Mouse (Mus musculus): ENCODE measurements around the gene Jph2. TPM values are rescaled to one million over a fixed set of nuclear protein-coding genes. Genes with fewer than 3 reads are reported as not detected.
A peak's percentile ranks its signal among the peaks of the same experiment; 100 is the strongest.

Gene Jph2
- polyA plus RNA-seq, 1 experiment: 78.4 TPM

- TF ChIP-seq MYOD1 (IDR thresholded peaks at IDR 0.05; ENCODE audit: control insufficient read depth, insufficient read length, low read depth): no peak
- TF ChIP-seq CTCF (IDR thresholded peaks at IDR 0.05; ENCODE audit: control insufficient read depth, insufficient read depth, insufficient read length): no peak
- no peak for TF ChIP-seq FOSL1 (IDR thresholded peaks at IDR 0.05; ENCODE audit: insufficient read depth, low read length, poor library complexity, severe bottlenecking)
- TF ChIP-seq MAX (IDR thresholded peaks at IDR 0.05): no peak
- TF ChIP-seq MYOG (IDR thresholded peaks at IDR 0.05; ENCODE audit: control insufficient read depth, extremely low read depth, insufficient read length): no peak
- no peak for TF ChIP-seq USF1 (IDR thresholded peaks at IDR 0.05; ENCODE audit: low read depth)
- peak overlapping the region; percentile 95 for H3K4me3 ChIP-seq (ENCODE audit: insufficient read depth, poor library complexity, severe bottlenecking)
- H3K27me3 ChIP-seq (ENCODE audit: control insufficient read depth, insufficient read depth, insufficient read length): no peaks in the 10 kb centered on the region
- peaks cover 77% of the 10 kb centered on the region for H3K79me2 ChIP-seq (ENCODE audit: control insufficient read depth, insufficient read depth)
- peaks cover 50% of the 10 kb centered on the region for H3K79me3 ChIP-seq (ENCODE audit: low read depth)
- H3K36me3 ChIP-seq (ENCODE audit: control insufficient read depth, insufficient read depth): peaks cover 18% of the 10 kb centered on the region
- peak overlapping the region; percentile 98 for H3ac ChIP-seq (ENCODE audit: control insufficient read depth, insufficient read length, low read depth)
Measured at GRCm38 (mm10) chr2:163418841-163419345, 21.1 kb upstream of the Jph2 start.

- Histone ChIP-seq H3K27me3 (ENCODE audit: control insufficient read depth, insufficient read depth, insufficient read length) (no peaks in the 10 kb centered on the region), H3K36me3 (ENCODE audit: control insufficient read depth, insufficient read depth) (peaks cover 27% of the 10 kb centered on the region), H3K79me2 (ENCODE audit: control insufficient read depth, insufficient read depth) (peaks cover 85% of the 10 kb centered on the region), H3K79me3 (ENCODE audit: low read depth) (peaks cover 53% of the 10 kb centered on the region), H3ac (ENCODE audit: control insufficient read depth, insufficient read length, low read depth) (peak overlapping the region; percentile 7), H3K4me3 (ENCODE audit: insufficient read depth, poor library complexity, severe bottlenecking) (peak overlapping the region; percentile 95)
- TF ChIP-seq CEBPB (IDR thresholded peaks at IDR 0.05; ENCODE audit: low read depth) (no peak), CTCF (IDR thresholded peaks at IDR 0.05; ENCODE audit: control insufficient read depth, insufficient read depth, insufficient read length) (no peak), FOSL1 (IDR thresholded peaks at IDR 0.05; ENCODE audit: insufficient read depth, low read length, poor library complexity, severe bottlenecking) (no peak), MAX (IDR thresholded peaks at IDR 0.05) (no peak), USF1 (IDR thresholded peaks at IDR 0.05; ENCODE audit: low read depth) (no peak), MYOG (IDR thresholded peaks at IDR 0.05; ENCODE audit: control insufficient read depth, extremely low read depth, insufficient read length) (no peak), MYOD1 (IDR thresholded peaks at IDR 0.05; ENCODE audit: control insufficient read depth, insufficient read length, low read depth) (no peak)
Measured at GRCm38 (mm10) chr2:163417830-163418229, 20.0 kb upstream of the Jph2 start.

DNA sequence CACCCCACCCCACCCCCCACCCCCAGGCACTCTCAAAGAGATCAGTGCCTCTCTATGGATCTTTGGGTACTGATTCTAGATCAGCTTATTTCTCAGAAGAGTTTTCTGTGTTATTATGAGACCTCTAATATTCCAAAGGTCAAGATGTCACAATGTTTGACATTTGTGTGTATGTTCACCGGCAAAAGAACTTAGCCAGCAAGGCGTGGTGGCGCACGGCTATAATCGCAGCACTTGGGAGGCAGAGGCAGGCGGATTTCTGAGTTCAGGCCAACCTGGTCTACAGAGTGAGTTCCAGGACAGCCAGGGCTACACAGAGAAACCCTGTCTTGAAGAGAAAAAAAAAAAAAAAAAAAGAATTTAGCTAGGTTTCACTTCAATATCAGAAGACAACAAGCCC, 19.2 kb upstream of the Jph2 start:
- Histone ChIP-seq H3K79me3 (ENCODE audit: low read depth) (peaks cover 60% of the 10 kb centered on the region), H3K36me3 (ENCODE audit: control insufficient read depth, insufficient read depth) (peaks cover 35% of the 10 kb centered on the region), H3K79me2 (ENCODE audit: control insufficient read depth, insufficient read depth) (peaks cover 93% of the 10 kb centered on the region), H3ac (ENCODE audit: control insufficient read depth, insufficient read length, low read depth) (no peak overlapping the region), H3K27me3 (ENCODE audit: control insufficient read depth, insufficient read depth, insufficient read length) (no peaks in the 10 kb centered on the region), H3K4me3 (ENCODE audit: insufficient read depth, poor library complexity, severe bottlenecking) (no peak overlapping the region)
- TF ChIP-seq MYOG (IDR thresholded peaks at IDR 0.05; ENCODE audit: control insufficient read depth, extremely low read depth, insufficient read length) (no peak), USF1 (IDR thresholded peaks at IDR 0.05; ENCODE audit: low read depth) (no peak), MYOD1 (IDR thresholded peaks at IDR 0.05; ENCODE audit: control insufficient read depth, insufficient read length, low read depth) (no peak), CEBPB (IDR thresholded peaks at IDR 0.05; ENCODE audit: low read depth) (no peak), CTCF (IDR thresholded peaks at IDR 0.05; ENCODE audit: control insufficient read depth, insufficient read depth, insufficient read length) (no peak), MAX (IDR thresholded peaks at IDR 0.05) (no peak), FOSL1 (IDR thresholded peaks at IDR 0.05; ENCODE audit: insufficient read depth, low read length, poor library complexity, severe bottlenecking) (no peak)

DNA sequence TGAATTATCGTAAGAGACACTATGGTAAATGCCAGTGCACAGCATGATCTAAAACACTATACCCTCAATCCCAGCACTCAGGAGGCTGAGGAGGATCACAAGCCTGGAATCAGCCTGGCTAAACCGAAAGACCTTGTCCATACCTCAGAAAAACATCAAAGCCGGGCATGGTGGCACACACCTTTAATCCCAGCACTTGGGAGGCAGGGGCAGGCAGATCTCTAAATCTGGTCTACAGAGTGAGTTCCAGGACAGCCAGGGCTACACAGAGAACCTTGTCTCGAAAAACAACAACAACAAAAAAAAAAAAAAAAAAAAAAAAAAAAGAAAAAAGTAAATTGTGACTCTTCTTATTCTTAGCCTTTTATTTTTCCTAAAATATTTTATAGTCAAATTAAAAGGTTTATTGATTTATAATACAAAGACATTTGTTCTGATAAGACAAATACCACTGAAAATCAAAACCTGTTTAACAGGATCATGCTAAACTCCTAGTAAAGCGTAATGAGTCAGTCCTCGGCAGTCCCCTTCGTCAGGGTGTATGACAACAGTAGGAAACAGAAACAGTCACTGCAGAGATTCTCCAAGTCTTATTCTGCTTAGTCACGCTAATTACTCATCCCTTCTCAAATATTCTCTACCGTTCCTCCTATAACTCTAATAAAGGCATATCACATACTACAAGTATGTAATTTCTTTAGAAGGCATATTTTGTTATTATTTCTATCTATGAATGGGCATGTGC, 15.2 kb upstream of the Jph2 start:
- Histone ChIP-seq H3K79me3 (ENCODE audit: low read depth) (peaks cover 40% of the 10 kb centered on the region), H3ac (ENCODE audit: control insufficient read depth, insufficient read length, low read depth) (no peak overlapping the region), H3K27me3 (ENCODE audit: control insufficient read depth, insufficient read depth, insufficient read length) (no peaks in the 10 kb centered on the region), H3K4me3 (ENCODE audit: insufficient read depth, poor library complexity, severe bottlenecking) (no peak overlapping the region), H3K79me2 (ENCODE audit: control insufficient read depth, insufficient read depth) (peaks cover 76% of the 10 kb centered on the region), H3K36me3 (ENCODE audit: control insufficient read depth, insufficient read depth) (peaks cover 75% of the 10 kb centered on the region)
- TF ChIP-seq MYOD1 (IDR thresholded peaks at IDR 0.05; ENCODE audit: control insufficient read depth, insufficient read length, low read depth) (no peak), USF1 (IDR thresholded peaks at IDR 0.05; ENCODE audit: low read depth) (no peak), MAX (IDR thresholded peaks at IDR 0.05) (no peak), CTCF (IDR thresholded peaks at IDR 0.05; ENCODE audit: control insufficient read depth, insufficient read depth, insufficient read length) (no peak), MYOG (IDR thresholded peaks at IDR 0.05; ENCODE audit: control insufficient read depth, extremely low read depth, insufficient read length) (no peak), CEBPB (IDR thresholded peaks at IDR 0.05; ENCODE audit: low read depth) (no peak), FOSL1 (IDR thresholded peaks at IDR 0.05; ENCODE audit: insufficient read depth, low read length, poor library complexity, severe bottlenecking) (no peak)

GRCm38 (mm10) chr2:163412419-163412818, 14.6 kb upstream of the Jph2 start:
- Histone ChIP-seq H3K4me3 (ENCODE audit: insufficient read depth, poor library complexity, severe bottlenecking) (no peak overlapping the region), H3K79me3 (ENCODE audit: low read depth) (peaks cover 34% of the 10 kb centered on the region), H3K79me2 (ENCODE audit: control insufficient read depth, insufficient read depth) (peaks cover 70% of the 10 kb centered on the region), H3ac (ENCODE audit: control insufficient read depth, insufficient read length, low read depth) (no peak overlapping the region), H3K36me3 (ENCODE audit: control insufficient read depth, insufficient read depth) (peaks cover 78% of the 10 kb centered on the region), H3K27me3 (ENCODE audit: control insufficient read depth, insufficient read depth, insufficient read length) (no peaks in the 10 kb centered on the region)
- TF ChIP-seq USF1 (IDR thresholded peaks at IDR 0.05; ENCODE audit: low read depth) (no peak), MYOG (IDR thresholded peaks at IDR 0.05; ENCODE audit: control insufficient read depth, extremely low read depth, insufficient read length) (no peak), CTCF (IDR thresholded peaks at IDR 0.05; ENCODE audit: control insufficient read depth, insufficient read depth, insufficient read length) (no peak), CEBPB (IDR thresholded peaks at IDR 0.05; ENCODE audit: low read depth) (no peak), MYOD1 (IDR thresholded peaks at IDR 0.05; ENCODE audit: control insufficient read depth, insufficient read length, low read depth) (no peak), FOSL1 (IDR thresholded peaks at IDR 0.05; ENCODE audit: insufficient read depth, low read length, poor library complexity, severe bottlenecking) (no peak), MAX (IDR thresholded peaks at IDR 0.05) (no peak)

Data from C2C12 (cell line).